Mouse (Mus musculus): ENCODE measurements around the gene Plin1.

Gene Plin1

GRCm38 (mm10) chr7:79732622-79733021 is at the start of gene Plin1:
Gene Plin1, minus strand, starts transcription at chr7:79732903.
- DNase-seq (ENCODE audit: extremely low spot score, low spot score), result no peak

DNA sequence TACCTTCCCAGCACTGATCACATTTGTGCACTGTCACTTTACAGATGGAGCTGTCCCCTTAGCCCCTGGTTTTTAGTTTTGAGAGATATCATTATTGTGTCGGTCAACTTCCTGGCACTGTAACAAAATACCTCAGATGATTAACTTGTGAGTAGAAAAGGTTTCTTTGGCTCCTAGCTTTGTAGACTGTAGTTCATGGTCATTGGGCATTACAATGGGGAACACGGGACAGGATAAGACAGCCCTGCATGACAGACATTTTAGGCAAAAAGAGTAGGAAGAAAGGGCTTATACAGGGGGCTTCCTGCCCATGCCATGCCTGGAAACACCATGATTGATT is 49.8 kb upstream of the Plin1 start:
- DNase-seq (ENCODE audit: extremely low spot score, low spot score), result no peak

DNA sequence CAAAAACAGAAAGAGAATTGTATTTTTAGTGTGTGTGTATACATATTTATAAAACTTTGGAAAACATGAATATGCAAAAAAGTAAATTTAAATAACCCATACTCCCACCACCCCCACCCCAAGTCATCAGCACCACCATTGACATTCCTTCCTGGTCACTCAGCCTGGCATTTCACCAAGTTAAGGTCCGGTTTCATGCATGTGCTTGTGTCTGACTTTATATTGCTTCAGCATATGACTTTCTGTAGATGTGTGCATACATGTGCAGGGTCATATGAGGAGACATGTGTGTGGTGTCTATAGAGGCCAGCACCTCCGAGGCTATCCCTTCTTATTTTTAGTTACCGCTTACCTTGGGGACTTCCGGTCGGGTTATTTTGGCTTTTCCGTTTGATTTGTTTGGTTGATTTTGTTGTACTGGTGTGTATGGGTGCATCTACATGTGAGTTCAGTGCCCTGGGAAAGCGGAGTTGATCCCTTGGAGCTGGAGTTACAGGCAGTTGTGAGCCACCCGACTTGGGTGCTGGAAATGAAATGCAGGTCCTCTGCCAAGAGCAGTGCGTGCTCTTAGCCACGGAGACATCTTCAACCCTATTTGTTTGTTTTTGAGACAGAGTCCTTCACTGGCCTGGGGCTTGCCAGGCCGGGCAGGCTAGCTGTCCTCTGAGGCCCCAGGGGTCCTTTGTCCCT is 49.3 kb upstream of the Plin1 start:
- DNase-seq (ENCODE audit: extremely low spot score, low spot score), result no peak

GRCm38 (mm10) chr7:79780647-79781626 is 48.2 kb upstream of the Plin1 start:
- peak; percentile 79 for DNase-seq (ENCODE audit: extremely low spot score, low spot score)

- DNase-seq (ENCODE audit: extremely low spot score, low spot score), result no peak
Observed at GRCm38 (mm10) chr7:79771561-79772512, 39.1 kb upstream of the Plin1 start.

DNA sequence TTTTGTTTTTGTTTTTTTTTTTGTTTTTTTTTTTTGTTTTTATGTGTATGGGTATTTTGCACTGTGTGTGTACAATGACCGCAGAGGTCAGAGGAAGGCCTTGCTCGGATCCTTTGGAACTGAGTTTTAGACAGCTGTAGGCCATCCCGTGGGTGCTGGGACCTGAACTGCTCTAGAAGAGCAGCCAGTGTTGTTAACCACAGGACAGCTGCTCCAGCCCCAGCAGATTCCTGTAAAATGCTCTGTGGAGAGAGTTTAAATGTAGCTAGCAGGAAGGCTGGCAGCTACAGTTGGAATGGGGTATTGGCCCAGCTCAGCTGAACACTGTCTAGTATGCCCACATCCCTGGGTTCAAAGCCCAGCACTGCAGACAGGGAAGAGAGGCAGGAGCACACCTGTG is 37.0 kb upstream of the Plin1 start:
- no peak for DNase-seq (ENCODE audit: extremely low spot score, low spot score)

DNA sequence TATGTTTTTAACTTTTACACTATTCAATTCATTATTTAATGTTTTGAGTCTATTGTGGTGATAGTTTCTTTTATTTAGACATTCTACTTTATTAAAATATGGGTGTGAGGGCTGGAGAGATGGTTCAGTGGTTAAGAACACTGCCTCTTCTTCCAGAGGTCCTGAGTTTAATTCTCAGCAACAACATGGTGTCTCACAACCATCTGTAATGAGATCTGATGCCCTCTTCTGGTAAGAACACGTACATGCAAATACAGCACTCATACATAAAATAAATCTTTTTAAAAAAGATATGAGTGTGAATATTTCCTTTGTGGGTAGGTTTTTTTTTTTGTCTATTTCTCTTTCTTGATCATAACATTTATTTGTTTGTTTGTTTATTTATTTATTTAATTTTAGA is 33.3 kb upstream of the Plin1 start:
- no peak for DNase-seq (ENCODE audit: extremely low spot score, low spot score)

GRCm38 (mm10) chr7:79762106-79762505 is 29.4 kb upstream of the Plin1 start:
- DNase-seq (ENCODE audit: extremely low spot score, low spot score), result no peak

DNA sequence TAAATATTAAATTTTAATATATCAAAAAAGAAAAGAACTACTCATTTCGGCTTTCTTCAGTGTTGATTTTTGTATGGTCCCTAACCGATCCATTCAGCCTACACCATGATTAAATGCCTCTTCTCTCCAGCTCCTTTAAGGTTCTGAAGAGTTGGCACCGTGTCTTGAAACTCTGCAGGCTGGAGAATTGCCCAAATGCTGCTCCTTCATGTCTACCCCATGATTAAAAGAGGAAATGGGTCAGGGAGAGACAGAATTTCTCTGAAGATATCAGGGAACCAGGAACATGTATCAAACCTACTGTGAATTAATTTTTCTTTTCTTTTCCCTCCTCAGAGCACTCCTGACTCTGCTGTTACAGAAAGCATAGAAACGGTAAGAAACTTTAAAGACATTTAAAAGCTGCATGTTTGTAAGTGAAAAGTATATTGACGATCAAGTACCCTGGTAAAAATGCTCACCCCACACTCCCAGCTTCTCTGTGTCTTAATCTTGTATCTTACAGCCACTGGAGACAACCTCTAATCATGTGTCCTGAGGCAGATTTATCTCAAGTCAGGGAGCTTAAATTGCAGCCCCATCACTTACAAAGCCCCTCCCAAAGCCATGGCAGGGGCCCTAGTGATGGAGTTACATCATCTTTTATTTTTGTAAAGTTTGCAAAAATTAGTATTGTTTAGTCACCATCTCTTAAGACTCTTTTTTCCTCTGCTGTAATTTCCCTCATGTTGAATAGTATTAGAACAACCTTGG is 28.6 kb upstream of the Plin1 start:
- no peak for DNase-seq (ENCODE audit: extremely low spot score, low spot score)

- no peak for DNase-seq (ENCODE audit: extremely low spot score, low spot score)
Observed at GRCm38 (mm10) chr7:79759766-79760165, 27.1 kb upstream of the Plin1 start.

- no peak for DNase-seq (ENCODE audit: extremely low spot score, low spot score)
Observed at GRCm38 (mm10) chr7:79758176-79758575, 25.5 kb upstream of the Plin1 start.

- DNase-seq (ENCODE audit: extremely low spot score, low spot score), result no peak
Observed at GRCm38 (mm10) chr7:79756334-79756733, 23.6 kb upstream of the Plin1 start.

DNA sequence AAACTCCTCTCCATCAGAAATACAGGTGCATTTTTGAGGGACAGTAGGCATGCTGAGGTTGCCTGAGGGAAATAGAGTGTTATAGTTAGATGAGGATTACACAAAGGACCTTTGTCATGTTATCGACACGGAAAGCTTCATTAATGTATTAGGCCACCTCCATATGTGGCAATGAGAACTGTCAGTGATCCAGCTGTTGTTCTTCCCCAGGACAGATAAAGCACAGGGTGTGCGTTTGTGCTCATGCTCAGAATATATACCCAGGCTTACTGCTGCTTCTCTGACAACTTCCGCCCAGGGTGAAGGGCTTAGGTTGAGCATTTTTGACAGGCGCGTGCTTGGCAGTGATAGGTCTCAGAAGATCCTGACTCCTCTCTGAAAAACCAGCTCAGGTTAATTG is 16.8 kb upstream of the Plin1 start:
- no peak for DNase-seq (ENCODE audit: extremely low spot score, low spot score)

GRCm38 (mm10) chr7:79747659-79748058 is 15.0 kb upstream of the Plin1 start:
- DNase-seq (ENCODE audit: extremely low spot score, low spot score), result no peak

DNA sequence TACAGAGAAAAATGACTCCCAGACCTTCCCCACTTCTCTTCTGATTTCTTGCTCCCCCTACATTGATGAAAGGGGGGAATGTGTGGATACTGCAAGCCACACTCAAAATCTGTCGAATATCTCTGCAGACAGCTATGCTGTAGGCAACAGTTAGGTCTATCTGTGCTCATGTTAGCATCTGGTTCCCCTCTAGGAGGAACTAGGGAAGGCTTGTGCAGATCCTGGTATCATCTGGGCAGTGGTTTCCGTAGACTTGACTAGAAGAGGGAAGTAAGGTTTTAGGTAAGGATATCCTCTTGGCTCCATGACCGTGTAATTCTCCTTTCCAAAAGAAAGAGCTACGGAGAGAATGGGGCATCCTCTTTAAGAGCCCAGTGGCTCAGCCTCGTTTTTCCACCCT is 11.9 kb upstream of the Plin1 start:
- no peak for DNase-seq (ENCODE audit: extremely low spot score, low spot score)

GRCm38 (mm10) chr7:79744051-79744450 is 11.3 kb upstream of the Plin1 start:
- no peak for DNase-seq (ENCODE audit: extremely low spot score, low spot score)

DNA sequence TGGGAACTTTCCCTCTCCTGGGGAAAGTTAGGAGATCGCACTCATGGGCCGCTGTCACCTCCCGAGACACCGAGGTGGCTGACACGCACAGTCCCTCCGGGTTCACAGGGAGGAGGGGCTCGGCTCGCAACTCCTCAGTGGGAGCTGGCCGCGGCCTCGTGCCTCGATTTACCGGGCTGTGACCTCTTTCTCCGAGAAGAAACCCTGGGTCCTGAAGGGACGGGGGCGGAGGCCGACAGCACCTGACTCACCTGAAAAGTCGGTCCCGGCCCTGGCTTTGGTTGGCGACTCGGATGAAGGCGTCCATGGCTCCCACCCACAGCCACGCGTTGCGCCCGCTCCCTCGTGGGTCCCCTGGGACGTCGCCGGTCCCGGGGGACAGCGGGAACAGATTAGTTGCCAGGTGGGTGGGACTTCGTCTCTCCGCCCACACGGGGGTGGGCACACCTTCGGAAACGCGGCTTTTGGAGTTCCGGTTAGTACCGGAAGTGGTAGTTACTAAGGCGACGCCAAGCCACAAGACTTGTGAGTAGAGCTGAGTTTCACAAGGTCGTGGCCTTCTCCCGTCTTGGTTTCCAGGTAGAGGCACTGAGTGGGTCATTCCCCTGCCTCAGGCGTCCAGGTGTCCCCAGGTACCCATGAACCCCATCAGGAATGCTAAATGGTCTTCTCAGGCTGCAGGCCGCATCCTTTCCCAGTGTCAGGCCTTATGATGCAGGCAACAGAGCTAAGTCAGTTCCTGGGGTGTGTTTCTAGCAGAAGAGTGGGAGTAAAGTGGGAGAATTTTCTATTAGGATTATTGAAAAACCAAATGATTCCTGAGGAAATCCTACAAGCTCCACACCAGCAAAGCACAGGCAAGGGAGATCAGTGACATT is 10.2 kb upstream of the Plin1 start, which contains the start of the genes Pex11a and Wdr93:
Gene Pex11a (minus strand): TSS at position 473 of the 878 bp plus-strand sequence.
Gene Wdr93 (plus strand): TSS at position 505 of the 878 bp plus-strand sequence.
- peak; percentile 79 for DNase-seq (ENCODE audit: extremely low spot score, low spot score)

GRCm38 (mm10) chr7:79742277-79742658 is 9.6 kb upstream of the Plin1 start:
- no peak for DNase-seq (ENCODE audit: extremely low spot score, low spot score)

- DNase-seq (ENCODE audit: extremely low spot score, low spot score), result no peak
Observed at GRCm38 (mm10) chr7:79740279-79740678, 7.6 kb upstream of the Plin1 start.

GRCm38 (mm10) chr7:79738913-79739312 is 6.2 kb upstream of the Plin1 start:
- DNase-seq (ENCODE audit: extremely low spot score, low spot score), result no peak
